In genomic region chr1:86294472-86294871, GRCm38 (mm10) we compare ENCODE assay signal across 11 mouse cellular contexts. TPM values are rescaled to one million over a fixed set of nuclear protein-coding genes. Genes with fewer than 3 reads are reported as not detected.
A peak's percentile ranks its signal among the peaks of the same experiment; 100 is the strongest.
DNase-seq lines count a peak whose midpoint lies in the region; ATAC-seq and TF ChIP-seq lines count a peak whose summit lies in the region.
"Had no signal": no experiment of that assay in that cellular context is flagged by ENCODE, and none has a peak within 500 bp of the region (broad histone marks: within the 10 kb centered on the region; RNA-seq: fewer than 3 reads in every experiment).

No protein-coding gene starts in this region.

- no peak overlapping the region for H3K9ac ChIP-seq in hindbrain, embryonic 11.5 days (ENCODE audit: low read depth, low read length)
- no peak overlapping the region for H3K9ac ChIP-seq in hindbrain, embryonic 14.5 days
- no peak overlapping the region for H3K9ac ChIP-seq in embryonic facial prominence, embryonic 15.5 days
- no peak overlapping the region for H3K9ac ChIP-seq in limb, embryonic 12.5 days (replicated peaks)

- no peak for TF ChIP-seq CTCF in E14TG2a.4 (conservative IDR thresholded peaks at IDR 0.05; ENCODE audit: low read length)

- no peak overlapping the region for H3K4me2 ChIP-seq in hindbrain, embryonic 11.5 days (replicated peaks; ENCODE audit: low read depth, low read length)
- H3K4me2 ChIP-seq in hindbrain, embryonic 14.5 days (replicated peaks): no peak overlapping the region
- no peak overlapping the region for H3K4me2 ChIP-seq in embryonic facial prominence, embryonic 15.5 days (replicated peaks)
- H3K4me2 ChIP-seq in limb, embryonic 12.5 days: no peak overlapping the region

- peak; percentile 18 for DNase-seq in hindbrain, embryonic 11.5 days (ENCODE audit: low spot score)
- no peak for DNase-seq in hindbrain, embryonic 14.5 days (ENCODE audit: low spot score)
- no peak for DNase-seq in cerebellum, postnatal 36 days
- DNase-seq in heart, postnatal 4 days: no peak
- DNase-seq: adrenal gland, adult 2 months; cerebellum, adult 9-10 months had no signal

- no peak overlapping the region for H3K27ac ChIP-seq in hindbrain, embryonic 11.5 days (ENCODE audit: low read depth, low read length)
- no peak overlapping the region for H3K27ac ChIP-seq in hindbrain, embryonic 14.5 days
- H3K27ac ChIP-seq in embryonic facial prominence, embryonic 15.5 days (replicated peaks): no peak overlapping the region
- H3K27ac ChIP-seq in limb, embryonic 12.5 days: no peak overlapping the region

- H3K36me3 ChIP-seq in hindbrain, embryonic 11.5 days (ENCODE audit: control insufficient read depth, insufficient read depth, low read length): no peaks in the 10 kb centered on the region
- no peaks in the 10 kb centered on the region for H3K36me3 ChIP-seq in hindbrain, embryonic 14.5 days (replicated peaks; ENCODE audit: control insufficient read depth, insufficient read depth)
- no peaks in the 10 kb centered on the region; the same call in 1 of the 2 replicates for H3K36me3 ChIP-seq in E14TG2a.4 (ENCODE audit: insufficient read depth, low read length)
- no peaks in the 10 kb centered on the region for H3K36me3 ChIP-seq in embryonic facial prominence, embryonic 15.5 days
- no peaks in the 10 kb centered on the region for H3K36me3 ChIP-seq in limb, embryonic 12.5 days

- peaks cover 4% of the 10 kb centered on the region for H3K4me1 ChIP-seq in hindbrain, embryonic 11.5 days (replicated peaks; ENCODE audit: control insufficient read depth, insufficient read depth, low read length)
- no peaks in the 10 kb centered on the region for H3K4me1 ChIP-seq in hindbrain, embryonic 14.5 days (replicated peaks; ENCODE audit: control insufficient read depth, insufficient read depth, low read length)
- H3K4me1 ChIP-seq in E14TG2a.4 (replicated peaks; ENCODE audit: low read depth, low read length): peaks cover 47% of the 10 kb centered on the region
- no peaks in the 10 kb centered on the region for H3K4me1 ChIP-seq in embryonic facial prominence, embryonic 15.5 days
- peaks cover 10% of the 10 kb centered on the region for H3K4me1 ChIP-seq in limb, embryonic 12.5 days (replicated peaks)

- peak; percentile 51; the same call in 1 of the 2 replicates for ATAC-seq in hindbrain, embryonic 11.5 days (ENCODE audit: low FRiP score)
- no peak for ATAC-seq in hindbrain, embryonic 14.5 days (ENCODE audit: low FRiP score)
- ATAC-seq in embryonic facial prominence, embryonic 15.5 days (ENCODE audit: insufficient number of reproducible peaks, low FRiP score, low TSS enrichment, low read depth): peak; percentile 60; the same call in 1 of the 2 replicates
- ATAC-seq in limb, embryonic 12.5 days (ENCODE audit: insufficient number of reproducible peaks, insufficient read depth, low FRiP score, low TSS enrichment, low read depth): peak; percentile 16; the same call in 1 of the 2 replicates
- no peak for ATAC-seq in CD4-positive, CD25-positive, alpha-beta regulatory T cell, adult 4 months

- no peak overlapping the region for H3K4me3 ChIP-seq in hindbrain, embryonic 11.5 days (ENCODE audit: low read depth, low read length)
- H3K4me3 ChIP-seq in hindbrain, embryonic 14.5 days (replicated peaks; ENCODE audit: low read length): no peak overlapping the region
- H3K4me3 ChIP-seq in E14TG2a.4 (replicated peaks; ENCODE audit: low read length): peak overlapping the region; percentile 48
- no peak overlapping the region for H3K4me3 ChIP-seq in embryonic facial prominence, embryonic 15.5 days (replicated peaks)
- no peak overlapping the region for H3K4me3 ChIP-seq in limb, embryonic 12.5 days (replicated peaks)
- H3K4me3 ChIP-seq: myocyte had no signal

- no peaks in the 10 kb centered on the region for H3K27me3 ChIP-seq in hindbrain, embryonic 11.5 days (ENCODE audit: control insufficient read depth, insufficient read depth, low read length)
- H3K27me3 ChIP-seq in hindbrain, embryonic 14.5 days (ENCODE audit: control insufficient read depth, insufficient read depth, low read length): no peaks in the 10 kb centered on the region
- no peaks in the 10 kb centered on the region for H3K27me3 ChIP-seq in E14TG2a.4 (ENCODE audit: insufficient read depth, low read length)
- H3K27me3 ChIP-seq in embryonic facial prominence, embryonic 15.5 days: no peaks in the 10 kb centered on the region
- H3K27me3 ChIP-seq in limb, embryonic 12.5 days: no peaks in the 10 kb centered on the region

- 14% methylated on average over 4 of the region's 4 CpGs for WGBS in hindbrain, embryonic 11.5 days
- 18% methylated on average over 4 of the region's 4 CpGs for WGBS in hindbrain, embryonic 14.5 days
- WGBS in embryonic facial prominence, embryonic 15.5 days: 19% methylated on average over 4 of the region's 4 CpGs
- 19% methylated on average over 4 of the region's 4 CpGs for WGBS in limb, embryonic 12.5 days

- H3K9me3 ChIP-seq in hindbrain, embryonic 11.5 days (ENCODE audit: control insufficient read depth, low read length): no peaks in the 10 kb centered on the region
- no peaks in the 10 kb centered on the region for H3K9me3 ChIP-seq in hindbrain, embryonic 14.5 days (ENCODE audit: control insufficient read depth, low read length)
- H3K9me3 ChIP-seq in E14TG2a.4 (ENCODE audit: low read length): no peaks in the 10 kb centered on the region
- no peaks in the 10 kb centered on the region for H3K9me3 ChIP-seq in embryonic facial prominence, embryonic 15.5 days (replicated peaks)
- no peaks in the 10 kb centered on the region for H3K9me3 ChIP-seq in limb, embryonic 12.5 days

RNA-seq across cellular contexts. Expression of gene B3gnt7, which starts 8.2 kb away (rescaled TPM):
- polyA plus RNA-seq in hindbrain, embryonic 11.5 days (2014; fragmentation: Nextera tagmentation; extraction: Ambion mirVana): 2.8 and 2.9 TPM in 2 replicates
- polyA plus RNA-seq in hindbrain, embryonic 14.5 days (2014; fragmentation: Nextera tagmentation; extraction: Ambion mirVana): 7.5 and 8.3 TPM in 2 replicates
- polyA plus RNA-seq in embryonic facial prominence, embryonic 15.5 days (2015; fragmentation: Nextera tagmentation; extraction: Ambion mirVana): 4.4 and 5.5 TPM in 2 replicates
- 5.9 and 7.1 TPM in 2 replicates for polyA plus RNA-seq in limb, embryonic 12.5 days (2016; fragmentation: Nextera tagmentation; extraction: Ambion mirVana)
- not detected for polyA plus RNA-seq in CD4-positive, CD25-positive, alpha-beta regulatory T cell, adult 4 months (2017; shearing (Covaris generic))
- 1 to 10 TPM in 1 of 2 experiments, under 1 TPM in 1; 0.98 to 1.1 TPM for total RNA-seq in heart, postnatal 4 days (2021)
- polyA plus RNA-seq: myocyte had no signal

Comparison
In these comparisons a context has a peak if more than half of its experiments do, and no peak if none do; other contexts are left out.
1. ATAC-seq: peak in hindbrain, embryonic 11.5 days (single experiment), embryonic facial prominence, embryonic 15.5 days (single experiment) and limb, embryonic 12.5 days (single experiment); none in hindbrain, embryonic 14.5 days (single experiment) and CD4-positive, CD25-positive, alpha-beta regulatory T cell, adult 4 months (single experiment).